Mouse (Mus musculus): Measurements from ENCODE around the gene Cdv3. TPM values are rescaled to one million over a fixed set of nuclear protein-coding genes. Genes with fewer than 3 reads are reported as not detected.
A peak's percentile ranks its signal among the peaks of the same experiment; 100 is the strongest.

Cdv3 gene
- total RNA-seq (2018; cell fraction: chromatin; rRNA removed) = 100 to 1,000 TPM in 12 of 26 experiments, 10 to 100 TPM in 14; 47.4 to 265 (median 76.8) TPM
- 100 to 1,000 TPM in 21 of 26 experiments, 10 to 100 TPM in 5; 92.3 to 201 (median 118) TPM for total RNA-seq (2018; cell fraction: cytosol; rRNA removed)
- 100 to 1,000 TPM in 14 of 26 experiments, 10 to 100 TPM in 12; 69.2 to 204 (median 103) TPM for total RNA-seq (2018; cell fraction: nucleus; rRNA removed)
- polyA plus RNA-seq (2018) = 64.7 to 124 TPM (median 103 TPM) in 3 replicates

GRCm38 (mm10) chr9:103365290-103366247 is at the start of gene Cdv3:
Gene Cdv3, minus strand, starts transcription at chr9:103365840.
- peak within 1 kb of the TSS; percentile 86 for H3K4me3 ChIP-seq (ENCODE audit: inconsistent target)
- peaks cover 41% of the 10 kb centered on the region for H3K79me2 ChIP-seq (ENCODE audit: inconsistent target)
- WGBS (ENCODE audit: missing documents) = under 1% methylated on average over 56 of the region's 95 CpGs
- peak within 1 kb of the TSS; percentile 65 for H3K27ac ChIP-seq
- no peaks in the 10 kb centered on the region for H3K36me3 ChIP-seq (ENCODE audit: inconsistent target)

GRCm38 (mm10) chr9:103413457-103413856 is 47.8 kb upstream of the Cdv3 start:
- H3K79me2 ChIP-seq (ENCODE audit: inconsistent target) = no peaks in the 10 kb centered on the region
- H3K27ac ChIP-seq = no peak overlapping the region
- WGBS (ENCODE audit: missing documents) = 92% methylated on average over 9 of the region's 9 CpGs
- no peaks in the 10 kb centered on the region for H3K36me3 ChIP-seq (ENCODE audit: inconsistent target)
- no peak overlapping the region for H3K4me3 ChIP-seq (ENCODE audit: inconsistent target)

GRCm38 (mm10) chr9:103409119-103409518 is 43.5 kb upstream of the Cdv3 start:
- H3K4me3 ChIP-seq (ENCODE audit: inconsistent target) = no peak overlapping the region
- WGBS (ENCODE audit: missing documents) = 94% methylated on average over 2 of the region's 2 CpGs
- no peak overlapping the region for H3K27ac ChIP-seq
- H3K36me3 ChIP-seq (ENCODE audit: inconsistent target) = no peaks in the 10 kb centered on the region
- H3K79me2 ChIP-seq (ENCODE audit: inconsistent target) = no peaks in the 10 kb centered on the region

- no peak overlapping the region for H3K27ac ChIP-seq
- H3K36me3 ChIP-seq (ENCODE audit: inconsistent target) = no peaks in the 10 kb centered on the region
- 98% methylated on average over 4 of the region's 4 CpGs for WGBS (ENCODE audit: missing documents)
- no peaks in the 10 kb centered on the region for H3K79me2 ChIP-seq (ENCODE audit: inconsistent target)
- H3K4me3 ChIP-seq (ENCODE audit: inconsistent target) = no peak overlapping the region
Observed at GRCm38 (mm10) chr9:103408136-103408777, 42.6 kb upstream of the Cdv3 start.

GRCm38 (mm10) chr9:103403331-103403973 is 37.8 kb upstream of the Cdv3 start:
- no peaks in the 10 kb centered on the region for H3K36me3 ChIP-seq (ENCODE audit: inconsistent target)
- H3K4me3 ChIP-seq (ENCODE audit: inconsistent target) = no peak overlapping the region
- H3K79me2 ChIP-seq (ENCODE audit: inconsistent target) = no peaks in the 10 kb centered on the region
- 63% methylated on average over 4 of the region's 4 CpGs for WGBS (ENCODE audit: missing documents)
- H3K27ac ChIP-seq = no peak overlapping the region

- 91% methylated on average over 21 of the region's 21 CpGs for WGBS (ENCODE audit: missing documents)
- Histone ChIP-seq H3K36me3 (ENCODE audit: inconsistent target) (no peaks in the 10 kb centered on the region), H3K79me2 (ENCODE audit: inconsistent target) (no peaks in the 10 kb centered on the region), H3K27ac (no peak overlapping the region), H3K4me3 (ENCODE audit: inconsistent target) (no peak overlapping the region)
Observed at GRCm38 (mm10) chr9:103398509-103399157, 33.0 kb upstream of the Cdv3 start.

- 94% methylated on average over 11 of the region's 11 CpGs for whole genome bisulfite sequencing (ENCODE audit: missing documents)
- Histone ChIP-seq H3K4me3 (ENCODE audit: inconsistent target) (no peak overlapping the region), H3K27ac (no peak overlapping the region), H3K79me2 (ENCODE audit: inconsistent target) (no peaks in the 10 kb centered on the region), H3K36me3 (ENCODE audit: inconsistent target) (no peaks in the 10 kb centered on the region)
Observed at GRCm38 (mm10) chr9:103393256-103393655, 27.6 kb upstream of the Cdv3 start.

GRCm38 (mm10) chr9:103391796-103392372 is 26.2 kb upstream of the Cdv3 start:
- no peak overlapping the region for H3K4me3 ChIP-seq (ENCODE audit: inconsistent target)
- H3K27ac ChIP-seq = no peak overlapping the region
- H3K79me2 ChIP-seq (ENCODE audit: inconsistent target) = no peaks in the 10 kb centered on the region
- 58% methylated on average over 6 of the region's 6 CpGs for WGBS (ENCODE audit: missing documents)
- no peaks in the 10 kb centered on the region for H3K36me3 ChIP-seq (ENCODE audit: inconsistent target)

GRCm38 (mm10) chr9:103389261-103389660 is 23.6 kb upstream of the Cdv3 start:
- no peaks in the 10 kb centered on the region for H3K79me2 ChIP-seq (ENCODE audit: inconsistent target)
- WGBS (ENCODE audit: missing documents) = 93% methylated on average over 6 of the region's 6 CpGs
- no peaks in the 10 kb centered on the region for H3K36me3 ChIP-seq (ENCODE audit: inconsistent target)

GRCm38 (mm10) chr9:103387011-103387653 is 21.5 kb upstream of the Cdv3 start:
- Histone ChIP-seq H3K27ac (no peak overlapping the region), H3K79me2 (ENCODE audit: inconsistent target) (no peaks in the 10 kb centered on the region), H3K36me3 (ENCODE audit: inconsistent target) (no peaks in the 10 kb centered on the region), H3K4me3 (ENCODE audit: inconsistent target) (no peak overlapping the region)
- 91% methylated on average over 10 of the region's 10 CpGs for WGBS (ENCODE audit: missing documents)

More at GRCm38 (mm10) chr9:103389261-103389660, 23.6 kb upstream of the Cdv3 start:
- Histone ChIP-seq H3K27ac (no peak overlapping the region), H3K4me3 (ENCODE audit: inconsistent target) (no peak overlapping the region)

GRCm38 (mm10) chr9:103386573-103386972 is 20.9 kb upstream of the Cdv3 start:
- Histone ChIP-seq H3K4me3 (ENCODE audit: inconsistent target) (no peak overlapping the region), H3K79me2 (ENCODE audit: inconsistent target) (no peaks in the 10 kb centered on the region), H3K27ac (no peak overlapping the region), H3K36me3 (ENCODE audit: inconsistent target) (no peaks in the 10 kb centered on the region)
- WGBS (ENCODE audit: missing documents) = 92% methylated on average over 5 of the region's 5 CpGs

- Histone ChIP-seq H3K4me3 (ENCODE audit: inconsistent target) (no peak overlapping the region), H3K36me3 (ENCODE audit: inconsistent target) (no peaks in the 10 kb centered on the region)
- WGBS (ENCODE audit: missing documents) = 38% methylated on average over 1 of the region's 1 CpGs
Observed at GRCm38 (mm10) chr9:103385600-103385999, 20.0 kb upstream of the Cdv3 start.

GRCm38 (mm10) chr9:103384141-103384796 is 18.6 kb upstream of the Cdv3 start:
- WGBS (ENCODE audit: missing documents) = 89% methylated on average over 4 of the region's 4 CpGs
- Histone ChIP-seq H3K79me2 (ENCODE audit: inconsistent target) (no peaks in the 10 kb centered on the region), H3K27ac (no peak overlapping the region), H3K4me3 (ENCODE audit: inconsistent target) (no peak overlapping the region), H3K36me3 (ENCODE audit: inconsistent target) (no peaks in the 10 kb centered on the region)

More at GRCm38 (mm10) chr9:103385600-103385999, 20.0 kb upstream of the Cdv3 start:
- Histone ChIP-seq H3K79me2 (ENCODE audit: inconsistent target) (no peaks in the 10 kb centered on the region), H3K27ac (no peak overlapping the region)

Data from macrophage (primary cell).